Mouse (Mus musculus) naive thymus-derived CD4-positive, alpha-beta T cell, adult 2 months (primary cell): ENCODE measurements around the gene Ubxn4.
"Not testable (repeated sequence)": the region's sequence is repeated elsewhere in the genome, so short reads cannot be mapped to it uniquely, and the experiment has no call there.

Source experiments
- DNase-seq: peaks from one replicate; pipeline ENCODE4 v3.0.0-alpha.2; 2011; ENCODE audit warnings: low read depth

Ubxn4 gene

DNA sequence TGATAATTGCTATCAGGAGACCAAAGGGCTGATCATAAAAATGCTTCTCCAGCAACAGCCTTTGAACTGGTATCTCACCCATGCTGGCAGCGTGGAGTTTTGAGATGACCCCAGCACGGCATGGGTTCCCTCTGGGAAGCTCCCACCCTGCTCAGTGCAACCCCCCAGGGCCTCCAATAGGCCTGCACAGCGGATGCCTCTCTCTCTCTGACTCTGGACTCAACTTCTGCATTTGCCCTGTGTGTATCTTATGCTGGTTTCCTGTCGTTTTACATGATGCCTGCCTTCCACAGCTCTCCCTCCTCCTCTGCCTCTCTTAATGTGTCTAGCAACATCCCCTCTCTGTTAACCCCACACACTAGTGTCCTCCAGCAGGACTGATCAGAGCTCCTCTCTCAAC lies 70.9 kb downstream of the Ubxn4 start:
- DNase-seq, result no peak

DNA sequence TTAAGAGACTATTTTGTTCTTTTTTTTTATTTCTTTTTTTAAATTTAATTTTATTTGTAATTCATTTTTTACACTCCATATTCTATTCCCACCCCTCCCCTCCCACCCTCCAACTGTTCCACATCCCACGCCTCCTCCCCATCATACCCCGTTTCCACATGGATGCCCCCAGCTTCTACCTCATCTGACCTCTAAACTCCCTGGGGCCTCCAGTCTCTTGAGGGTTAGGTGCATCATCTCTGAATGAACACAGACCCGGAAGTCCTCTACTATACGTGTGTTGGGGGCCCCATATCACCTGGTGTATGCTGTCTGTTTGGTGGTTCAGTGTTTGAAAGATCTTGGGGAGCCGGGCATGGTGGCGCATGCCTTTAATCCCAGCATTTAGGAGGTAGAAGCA lies 75.5 kb downstream of the Ubxn4 start:
- DNase-seq, result not testable (repeated sequence)

DNA sequence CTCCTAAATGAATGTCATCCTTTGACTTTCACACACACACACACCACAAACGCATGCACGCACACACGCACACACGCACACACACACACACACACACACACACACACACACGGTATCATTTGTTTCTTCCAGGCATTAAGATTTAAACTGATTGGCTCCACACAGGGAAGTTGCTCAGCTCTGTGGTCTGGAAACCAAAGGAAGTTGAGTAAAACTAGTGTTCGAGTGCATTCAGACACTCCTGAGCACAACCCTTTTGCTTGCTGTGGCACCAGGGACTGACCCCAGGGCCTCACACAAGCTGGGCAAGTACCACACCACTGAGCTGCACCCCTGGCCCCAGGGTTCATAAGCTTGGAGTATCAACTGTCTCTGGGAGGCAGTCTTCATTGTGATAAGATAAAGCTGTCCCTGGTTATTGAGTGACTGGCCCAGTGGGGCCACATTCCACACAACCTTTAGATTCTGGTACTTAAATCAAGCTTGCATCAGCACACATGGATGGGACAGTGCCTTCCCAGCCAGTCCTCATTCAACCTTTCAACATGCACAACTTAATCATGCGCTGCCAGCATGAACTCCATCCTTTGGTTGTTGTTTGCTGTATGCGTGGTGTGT lies 79.4 kb downstream of the Ubxn4 start:
- DNase-seq, result no peak

DNA sequence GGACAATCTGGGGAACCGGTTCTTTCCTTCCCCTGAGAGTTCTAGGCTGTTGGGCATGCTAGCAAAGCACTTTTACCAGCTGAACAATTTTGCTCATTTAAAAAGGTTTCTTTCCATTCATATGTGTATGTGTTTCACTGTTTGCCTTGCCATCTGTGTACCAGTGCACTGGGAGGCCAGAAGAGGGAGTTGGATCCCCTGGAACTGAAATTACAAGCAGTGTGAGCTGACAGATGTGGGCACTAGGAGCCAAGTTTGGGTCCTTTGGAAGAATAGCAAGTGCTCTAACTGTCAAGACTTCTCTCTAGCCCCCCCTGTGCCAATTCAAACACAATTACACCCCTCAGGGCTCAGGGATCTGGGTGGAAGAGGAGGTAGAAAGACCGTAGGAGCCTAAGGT lies 81.0 kb downstream of the Ubxn4 start:
- no peak for DNase-seq

DNA sequence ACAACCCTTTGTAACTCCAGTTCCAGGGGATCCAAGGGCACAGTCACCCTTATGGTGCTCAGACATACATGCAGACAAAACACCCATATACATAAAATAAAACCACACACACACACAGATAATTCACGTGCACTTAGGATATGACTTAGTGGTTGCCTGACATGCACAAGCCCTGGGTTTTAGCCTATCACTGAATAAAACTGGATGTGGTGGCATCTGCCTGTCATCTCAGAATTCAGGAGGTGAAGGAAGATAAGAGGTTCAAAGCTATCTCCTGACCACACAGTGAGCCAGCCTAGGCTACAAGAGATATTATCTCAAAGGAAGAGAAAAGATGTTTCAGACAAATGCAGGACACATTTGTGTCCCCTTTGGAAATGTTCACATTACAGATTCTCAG lies 83.4 kb downstream of the Ubxn4 start:
- DNase-seq, result no peak

DNA sequence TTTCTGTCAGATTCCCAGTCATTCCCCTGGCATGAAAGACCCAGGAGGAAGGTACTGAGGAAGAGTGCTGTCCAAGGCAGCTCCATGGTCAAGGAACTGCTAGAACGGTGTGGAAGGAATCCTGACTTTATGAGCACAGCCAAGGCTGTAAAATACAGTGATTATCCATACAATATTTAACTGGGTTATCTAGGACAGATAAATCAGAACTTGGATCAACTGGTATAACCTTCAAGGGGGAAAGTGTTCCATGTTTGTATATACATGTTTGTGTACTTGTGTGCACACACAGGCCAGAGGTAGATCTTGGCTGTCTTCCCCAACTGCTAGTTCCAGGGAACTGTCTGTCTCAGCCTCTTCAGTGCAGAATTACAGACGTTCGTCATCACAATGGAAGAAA lies 84.5 kb downstream of the Ubxn4 start, which contains the start of gene Lct:
Lct (minus strand) TSS at position 101 of the 400 bp plus-strand sequence.
- no peak for DNase-seq
